Mouse (Mus musculus) hindbrain, postnatal 0 days (tissue): ENCODE measurements at regions not wholly inside any gene's neighbourhood (a gene's known extent, or its start where the extent isn't known, plus 50 kb on each side); places are given as distances from the start of the nearest gene placed in this dataset.

Experiments
- ATAC-seq: fragments of 200-750 bp; cut with Nextera tagmentation; 2 replicates; pipeline ENCODE4 v1.8.0; 2017; ENCODE audit warnings: mild to moderate bottlenecking, moderate TSS enrichment, moderate library complexity
- DNase-seq: peaks from one replicate; pipeline ENCODE4 v3.0.0-alpha.2; 2015; ENCODE audit warnings: low spot score
- H3K27ac ChIP-seq: fragments of 300-500 bp; sonication (generic); 2 replicates; pipeline ENCODE4 v1.5.1; 2014; ENCODE audit warnings: mild to moderate bottlenecking
- H3K27me3 ChIP-seq: fragments of 300-500 bp; sonication (generic); 2 replicates; pipeline ENCODE4 v1.6.1; 2014; ENCODE audit warnings: low read length, mixed read lengths; ENCODE audit not compliant: insufficient read depth
- H3K36me3 ChIP-seq: fragments of 300-500 bp; sonication (generic); 2 replicates; pipeline ENCODE4 v1.6.1; 2014; ENCODE audit warnings: low read length, mixed read lengths; ENCODE audit not compliant: insufficient read depth
- H3K4me1 ChIP-seq: fragments of 300-500 bp; sonication (generic); 2 replicates; pipeline ENCODE4 v1.6.1; 2014; ENCODE audit warnings: antibody characterized with exemption, low read length, mixed read lengths; ENCODE audit not compliant: insufficient read depth
- H3K4me2 ChIP-seq: fragments of 300-500 bp; sonication (generic); 2 replicates; pipeline ENCODE4 v1.6.1; 2014; ENCODE audit warnings: low read depth, mild to moderate bottlenecking, low read length, moderate library complexity, mixed read lengths
- H3K4me3 ChIP-seq: fragments of 300-500 bp; sonication (generic); 2 replicates; pipeline ENCODE4 v1.5.1; 2014; ENCODE audit warnings: low read length
- H3K9ac ChIP-seq: fragments of 300-500 bp; sonication (generic); replicated peaks from 2 replicates; pipeline ENCODE4 v1.6.1; 2014; ENCODE audit warnings: mild to moderate bottlenecking, low read length, moderate library complexity, mixed read lengths
- H3K9me3 ChIP-seq: fragments of 300-500 bp; sonication (generic); 2 replicates; pipeline ENCODE4 v1.6.1; 2016; ENCODE audit warnings: low read length, mixed read lengths
- CTCF ChIP-seq: IDR thresholded peaks from 2 replicates; pipeline ENCODE4 v1.5.1; 2016; ENCODE audit warnings: antibody characterized with exemption, control low read depth, low read depth
- WGBS: fragments of 180-500 bp; shearing (Covaris S2); extraction: QIAGEN DNeasy Blood & Tissue Kit; methylation state at CpG from one replicate; pipeline ENCODE4 v1.1.7; 2014; 5-methylcytosine and 5-hydroxymethylcytosine counted together

DNA sequence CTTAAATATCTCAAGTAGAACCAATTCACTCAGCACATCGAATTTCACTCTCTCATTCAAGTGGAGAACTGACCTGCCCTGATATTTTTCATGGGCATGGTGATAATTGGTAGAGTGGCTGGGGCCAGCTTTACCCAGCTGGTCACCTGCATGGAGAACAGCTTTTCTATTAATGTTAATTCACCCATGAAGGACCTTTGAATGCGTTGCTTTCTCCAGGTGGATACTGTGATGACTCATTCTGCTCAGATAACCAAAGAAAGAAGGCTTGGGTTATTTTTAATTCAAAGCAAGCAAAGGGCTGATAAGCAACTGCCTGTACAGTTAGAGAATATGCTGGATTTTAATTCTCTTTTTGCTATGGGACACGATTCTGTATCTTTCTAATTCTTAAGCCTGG lies 357.8 kb upstream of the Grin3a start:
- no peaks in the 10 kb centered on the region for H3K9me3 ChIP-seq
- no peak for TF ChIP-seq CTCF
- H3K9ac ChIP-seq, result no peak overlapping the region
- H3K27ac ChIP-seq, result no peak overlapping the region
- H3K4me1 ChIP-seq, result no peaks in the 10 kb centered on the region
- H3K27me3 ChIP-seq, result no peaks in the 10 kb centered on the region
- DNase-seq, result peak; percentile 2
- H3K4me3 ChIP-seq, result no peak overlapping the region
- no peak for ATAC-seq
- WGBS, result 62% methylated on average over 3 of the region's 3 CpGs
- H3K36me3 ChIP-seq, result no peaks in the 10 kb centered on the region
- no peak overlapping the region for H3K4me2 ChIP-seq

DNA sequence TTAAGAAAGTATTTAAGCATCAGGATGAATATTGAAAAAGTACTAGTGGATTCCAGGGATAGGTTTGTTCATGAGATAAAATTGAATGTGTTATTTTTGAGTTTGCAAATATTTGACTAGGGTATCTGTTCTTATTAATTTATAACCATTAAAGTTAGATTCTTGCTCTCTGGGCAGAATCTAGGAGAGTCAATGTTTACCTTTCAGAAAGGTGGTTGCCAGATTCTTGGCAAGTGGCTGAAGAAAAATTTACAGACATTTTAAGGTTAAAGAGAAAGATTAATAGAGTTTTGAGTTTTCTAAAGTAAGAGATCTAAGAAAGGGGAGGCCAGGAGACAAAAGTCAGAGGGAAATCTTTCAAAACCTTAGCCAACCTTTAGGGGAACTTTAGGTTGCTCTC lies 331.7 kb upstream of the Grin3a start:
- Histone ChIP-seq H3K4me3 (no peak overlapping the region), H3K4me1 (no peaks in the 10 kb centered on the region), H3K36me3 (no peaks in the 10 kb centered on the region), H3K9me3 (no peaks in the 10 kb centered on the region), H3K27ac (no peak overlapping the region), H3K27me3 (no peaks in the 10 kb centered on the region), H3K9ac (no peak overlapping the region), H3K4me2 (no peak overlapping the region)
- TF ChIP-seq CTCF, result no peak
- ATAC-seq (no peak), DNase-seq (no peak)

DNA sequence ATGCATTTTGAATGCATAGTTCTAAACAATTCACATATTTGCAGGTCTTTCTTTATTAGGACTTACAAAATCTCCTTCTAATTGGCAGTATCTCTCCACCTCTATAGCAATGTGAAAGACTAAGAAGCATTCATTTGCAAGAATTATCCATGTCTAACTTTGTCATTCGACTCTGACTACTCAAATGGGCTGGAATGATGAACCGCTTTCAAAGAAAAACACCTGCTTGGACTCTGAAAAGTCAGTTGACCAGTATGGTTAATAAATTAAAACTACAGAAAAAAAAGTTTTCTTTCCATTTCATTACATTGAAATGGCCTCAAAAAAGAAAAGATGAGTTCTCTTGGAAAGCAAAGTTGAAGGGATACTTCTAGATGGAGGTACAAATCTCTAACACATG lies 331.1 kb upstream of the Grin3a start:
- no peaks in the 10 kb centered on the region for H3K4me1 ChIP-seq
- no peaks in the 10 kb centered on the region for H3K9me3 ChIP-seq
- no peaks in the 10 kb centered on the region for H3K27me3 ChIP-seq
- ATAC-seq (no peak), DNase-seq (no peak)
- 95% methylated on average over 2 of the region's 2 CpGs for WGBS
- H3K4me3 ChIP-seq, result no peak overlapping the region
- no peak overlapping the region for H3K9ac ChIP-seq
- no peaks in the 10 kb centered on the region for H3K36me3 ChIP-seq
- H3K27ac ChIP-seq, result no peak overlapping the region
- H3K4me2 ChIP-seq, result no peak overlapping the region
- TF ChIP-seq CTCF, result no peak

DNA sequence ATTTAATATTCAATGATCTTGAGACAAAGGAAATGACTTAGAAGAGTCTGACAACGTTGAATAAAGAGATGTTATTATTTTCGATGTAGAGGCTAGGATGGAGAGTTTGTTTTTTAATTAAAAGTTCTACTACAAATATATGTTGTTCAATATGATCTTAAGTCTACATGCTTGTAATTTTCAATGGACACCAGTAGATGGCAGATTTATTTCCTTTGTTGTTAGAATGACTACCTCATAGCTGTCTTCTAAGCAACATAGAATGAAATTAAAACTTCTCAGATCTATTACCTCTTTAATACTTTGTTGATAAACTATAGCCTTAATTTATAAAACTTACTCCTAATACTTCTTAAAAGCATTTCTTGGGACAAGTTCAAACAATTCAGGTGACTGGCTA lies 315.3 kb upstream of the Grin3a start:
- no peak for TF ChIP-seq CTCF
- peak; percentile 18 for DNase-seq
- WGBS, result 68% methylated on average over 2 of the region's 2 CpGs

DNA sequence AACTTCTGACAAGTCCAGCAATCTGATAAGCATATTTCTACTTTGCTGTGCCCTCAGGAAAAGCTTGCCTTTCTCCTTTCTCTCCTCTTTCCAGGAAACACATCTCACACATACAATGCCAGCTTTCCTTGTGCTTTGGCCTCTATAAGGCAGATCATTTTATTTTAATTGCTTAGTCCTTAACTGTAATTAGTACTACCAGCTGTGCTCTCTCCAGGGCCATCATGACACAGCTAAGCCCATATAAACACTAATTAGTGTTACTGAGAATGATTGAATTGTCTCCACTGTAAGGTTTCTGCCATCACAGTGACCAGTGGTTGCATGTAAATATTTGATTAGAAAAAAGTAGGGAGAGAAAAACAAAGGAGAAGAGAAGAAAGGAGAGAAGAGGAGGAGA lies 300.4 kb upstream of the Grin3a start:
- no peak for TF ChIP-seq CTCF
- no peaks in the 10 kb centered on the region for H3K36me3 ChIP-seq

More for the DNA sequence above, 315.3 kb upstream of the Grin3a start:
- H3K4me1 ChIP-seq, result no peaks in the 10 kb centered on the region
- H3K36me3 ChIP-seq, result no peaks in the 10 kb centered on the region
- no peak overlapping the region for H3K27ac ChIP-seq
- no peak overlapping the region for H3K4me3 ChIP-seq
- H3K27me3 ChIP-seq, result no peaks in the 10 kb centered on the region
- no peak overlapping the region for H3K9ac ChIP-seq
- H3K4me2 ChIP-seq, result no peak overlapping the region
- no peak for ATAC-seq
- no peaks in the 10 kb centered on the region for H3K9me3 ChIP-seq

DNA sequence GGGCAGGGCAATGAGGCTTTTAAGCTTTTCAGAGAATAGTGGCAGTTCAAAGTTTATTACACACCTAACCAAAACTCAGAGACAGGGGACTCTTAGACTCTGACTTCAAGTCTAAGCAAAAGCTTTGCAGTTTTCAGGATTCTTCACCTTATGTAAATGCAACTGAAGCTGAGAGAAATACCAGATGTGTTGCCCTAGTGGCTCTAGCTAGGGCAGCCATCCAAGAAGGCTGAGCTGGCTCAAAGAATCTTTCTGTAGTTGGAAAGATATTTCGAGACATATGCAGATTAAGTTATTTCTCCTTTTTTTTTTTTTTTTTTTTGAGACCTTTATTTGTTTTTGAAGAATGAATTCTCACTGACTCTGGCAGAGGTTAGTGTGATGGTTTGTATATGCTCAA lies 284.7 kb upstream of the Grin3a start:
- H3K4me3 ChIP-seq, result no peak overlapping the region
- H3K4me2 ChIP-seq, result no peak overlapping the region
- no peak overlapping the region for H3K27ac ChIP-seq
- H3K4me1 ChIP-seq, result no peaks in the 10 kb centered on the region
- 52% methylated on average over 1 of the region's 1 CpGs for WGBS
- H3K9me3 ChIP-seq, result no peaks in the 10 kb centered on the region
- no peak for DNase-seq
- no peaks in the 10 kb centered on the region for H3K27me3 ChIP-seq
- H3K36me3 ChIP-seq, result no peaks in the 10 kb centered on the region
- H3K9ac ChIP-seq, result no peak overlapping the region
- ATAC-seq, result no peak
- no peak for TF ChIP-seq CTCF

More for the DNA sequence above, 300.4 kb upstream of the Grin3a start:
- peak; percentile 5 for DNase-seq
- no peak overlapping the region for H3K4me2 ChIP-seq
- H3K9ac ChIP-seq, result no peak overlapping the region
- H3K9me3 ChIP-seq, result no peaks in the 10 kb centered on the region
- H3K27me3 ChIP-seq, result no peaks in the 10 kb centered on the region
- 0 out of 2 replicates have a peak, but pooled peaks have one; percentile 21 for ATAC-seq
- H3K4me1 ChIP-seq, result no peaks in the 10 kb centered on the region
- no peak overlapping the region for H3K4me3 ChIP-seq
- H3K27ac ChIP-seq, result no peak overlapping the region

DNA sequence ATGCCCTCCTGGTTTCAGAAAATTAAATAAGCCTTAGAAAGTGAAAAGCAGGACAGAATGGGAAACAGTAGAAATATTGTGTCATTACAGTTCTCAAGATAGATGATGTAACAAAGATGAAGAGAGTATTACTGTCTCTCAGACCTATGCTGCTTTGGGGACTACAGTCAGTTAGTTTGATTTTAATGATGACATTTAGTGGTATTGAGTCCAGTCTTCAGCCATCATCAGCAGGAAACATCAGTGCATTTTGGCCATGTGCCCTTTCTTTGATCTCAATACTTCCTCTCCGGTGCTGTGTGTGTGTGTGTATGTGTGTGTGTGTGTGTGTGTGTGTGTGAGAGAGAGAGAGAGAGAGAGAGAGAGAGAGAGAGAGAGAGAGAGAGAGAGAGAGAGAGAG lies 261.0 kb upstream of the Grin3a start:
- ATAC-seq (no peak), DNase-seq (no peak)
- H3K27ac ChIP-seq, result no peak overlapping the region
- no peak for TF ChIP-seq CTCF
- WGBS, result 43% methylated on average over 1 of the region's 1 CpGs
- no peak overlapping the region for H3K9ac ChIP-seq
- H3K4me1 ChIP-seq, result no peaks in the 10 kb centered on the region
- H3K27me3 ChIP-seq, result no peaks in the 10 kb centered on the region
- H3K36me3 ChIP-seq, result no peaks in the 10 kb centered on the region
- no peak overlapping the region for H3K4me2 ChIP-seq
- no peak overlapping the region for H3K4me3 ChIP-seq
- no peaks in the 10 kb centered on the region for H3K9me3 ChIP-seq
